Mouse (Mus musculus): Measurements from ENCODE around the gene Mark2.

- TF ChIP-seq CTCF (IDR thresholded peaks at IDR 0.05; ENCODE audit: extremely low read depth, insufficient read depth, low read length) (no peak), POLR2A (IDR thresholded peaks at IDR 0.05; ENCODE audit: extremely low read depth, insufficient read depth, low read length) (no peak)
Observed at GRCm38 (mm10) chr19:7300078-7300477, 41.6 kb downstream of the Mark2 start.

Data from cortical plate, adult 2 months (tissue).